Mouse (Mus musculus) layer of hippocampus, adult 9-11 months (tissue): Measurements from ENCODE around the gene Rasgef1c.

Experiments
- DNase-seq: peaks from one replicate; pipeline ENCODE4 v3.0.0; 2022

The Rasgef1c gene

GRCm38 (mm10) chr11:49901659-49902458 lies at the start of gene Rasgef1c:
Gene Rasgef1c, plus strand, starts transcription at chr11:49901835.
- peak; percentile 29 for DNase-seq

GRCm38 (mm10) chr11:49855144-49855543 lies 46.5 kb upstream of the Rasgef1c start:
- no peak for DNase-seq

- DNase-seq, result no peak
Measured at GRCm38 (mm10) chr11:49861139-49861538, 40.5 kb upstream of the Rasgef1c start.

GRCm38 (mm10) chr11:49863926-49864325 lies 37.7 kb upstream of the Rasgef1c start:
- DNase-seq, result no peak

- DNase-seq, result no peak
Measured at GRCm38 (mm10) chr11:49867320-49867719, 34.3 kb upstream of the Rasgef1c start.

GRCm38 (mm10) chr11:49869762-49870161 lies 31.9 kb upstream of the Rasgef1c start:
- no peak for DNase-seq

GRCm38 (mm10) chr11:49871914-49872313 lies 29.7 kb upstream of the Rasgef1c start:
- no peak for DNase-seq

GRCm38 (mm10) chr11:49872779-49873178 lies 28.9 kb upstream of the Rasgef1c start:
- DNase-seq, result no peak

GRCm38 (mm10) chr11:49876948-49877817 lies 24.5 kb upstream of the Rasgef1c start:
- DNase-seq, result peak; percentile 52

GRCm38 (mm10) chr11:49879950-49880642 lies 21.5 kb upstream of the Rasgef1c start:
- no peak for DNase-seq

GRCm38 (mm10) chr11:49883394-49883793 lies 18.2 kb upstream of the Rasgef1c start:
- DNase-seq, result no peak

- DNase-seq, result no peak
Measured at GRCm38 (mm10) chr11:49888469-49888868, 13.2 kb upstream of the Rasgef1c start.

- DNase-seq, result no peak
Measured at GRCm38 (mm10) chr11:49891993-49892392, 9.6 kb upstream of the Rasgef1c start.

- no peak for DNase-seq
Measured at GRCm38 (mm10) chr11:49893806-49894205, 7.8 kb upstream of the Rasgef1c start.

GRCm38 (mm10) chr11:49895966-49896590 lies 5.6 kb upstream of the Rasgef1c start:
- no peak for DNase-seq

- no peak for DNase-seq
Measured at GRCm38 (mm10) chr11:49900043-49900442, 1.6 kb upstream of the Rasgef1c start.

GRCm38 (mm10) chr11:49900962-49901658 lies 525 bp upstream of the Rasgef1c start:
- DNase-seq, result no peak

GRCm38 (mm10) chr11:49903333-49903732 lies 1.7 kb downstream of the Rasgef1c start:
- peak; percentile 28 for DNase-seq

GRCm38 (mm10) chr11:49918521-49919180 lies 17.0 kb downstream of the Rasgef1c start:
- DNase-seq, result no peak

GRCm38 (mm10) chr11:49919304-49919703 lies 17.7 kb downstream of the Rasgef1c start:
- DNase-seq, result no peak

- DNase-seq, result no peak
Measured at GRCm38 (mm10) chr11:49923539-49923938, 21.9 kb downstream of the Rasgef1c start.
